Mouse (Mus musculus) stomach, embryonic 15.5 days (tissue): ENCODE data around the gene Rgs10. TPM values are rescaled to one million over a fixed set of nuclear protein-coding genes. Genes with fewer than 3 reads are reported as not detected.

ENCODE experiments used
- ATAC-seq: fragments of 200-750 bp; cut with Nextera tagmentation; 2 replicates; pipeline ENCODE4 v1.8.0; 2017; ENCODE audit warnings: low read depth, moderate number of reproducible peaks, moderate TSS enrichment; ENCODE audit not compliant: insufficient read depth, low FRiP score
- H3K27ac ChIP-seq: fragments of 300-500 bp; sonication (generic); 2 replicates; pipeline ENCODE4 v1.5.1; 2015; ENCODE audit warnings: mild to moderate bottlenecking, inconsistent platforms
- H3K27me3 ChIP-seq: fragments of 300-500 bp; sonication (generic); replicated peaks from 2 replicates; pipeline ENCODE4 v1.6.1; 2015; ENCODE audit warnings: inconsistent platforms
- H3K36me3 ChIP-seq: fragments of 300-500 bp; sonication (generic); 2 replicates; pipeline ENCODE4 v1.6.1; 2015; ENCODE audit warnings: inconsistent platforms
- H3K4me1 ChIP-seq: fragments of 300-500 bp; sonication (generic); 2 replicates; pipeline ENCODE4 v1.6.1; 2015; ENCODE audit warnings: inconsistent platforms
- H3K4me2 ChIP-seq: fragments of 300-500 bp; sonication (generic); 2 replicates; pipeline ENCODE4 v1.6.1; 2015; ENCODE audit warnings: mild to moderate bottlenecking, inconsistent platforms
- H3K4me3 ChIP-seq: fragments of 300-500 bp; sonication (generic); replicated peaks from 2 replicates; pipeline ENCODE4 v1.5.1; 2015; ENCODE audit warnings: inconsistent platforms
- H3K9ac ChIP-seq: fragments of 300-500 bp; sonication (generic); 2 replicates; pipeline ENCODE4 v1.6.1; 2015; ENCODE audit warnings: inconsistent platforms
- H3K9me3 ChIP-seq: fragments of 300-500 bp; sonication (generic); 2 replicates; pipeline ENCODE4 v1.6.1; 2016; ENCODE audit warnings: inconsistent platforms
- WGBS: fragments of 180-500 bp; shearing (Covaris S2); methylation state at CpG from one replicate; pipeline ENCODE4 v1.1.7; 2015; 5-methylcytosine and 5-hydroxymethylcytosine counted together
- polyA plus RNA-seq: library from polyadenylated mRNA; unstranded; fragments of >200 nt; fragmentation: Nextera tagmentation; extraction: Ambion mirVana; gene quantifications from 2 replicates; pipeline ENCODE4 v1.2.1, GENCODE M21; 2015

Rgs10 gene
- polyA plus RNA-seq, 1 experiment from 2014 or later, result 25.7 TPM

- ATAC-seq, result no peak
- WGBS, result 35% methylated on average over 6 of the region's 6 CpGs
- peaks cover 8% of the 10 kb centered on the region; the same call in 1 of the 2 replicates for H3K4me1 ChIP-seq
- H3K9ac ChIP-seq, result no peak overlapping the region
- H3K9me3 ChIP-seq, result no peaks in the 10 kb centered on the region
- no peak overlapping the region for H3K27ac ChIP-seq
- H3K27me3 ChIP-seq, result no peaks in the 10 kb centered on the region
- H3K36me3 ChIP-seq, result no peaks in the 10 kb centered on the region; the same call in 1 of the 2 replicates
- H3K4me3 ChIP-seq, result no peak overlapping the region
- H3K4me2 ChIP-seq, result 0 out of 2 replicates have a peak overlapping the region, but pooled peaks have one; percentile 8
Measured at GRCm38 (mm10) chr7:128403586-128403985, 15.0 kb downstream of the Rgs10 start.

- no peak overlapping the region for H3K27ac ChIP-seq
- no peaks in the 10 kb centered on the region for H3K9me3 ChIP-seq
- 20% methylated on average over 10 of the region's 10 CpGs for WGBS
- no peaks in the 10 kb centered on the region for H3K27me3 ChIP-seq
- ATAC-seq, result no peak
- H3K4me3 ChIP-seq, result no peak overlapping the region
- peaks cover 8% of the 10 kb centered on the region; the same call in 1 of the 2 replicates for H3K4me1 ChIP-seq
- H3K4me2 ChIP-seq, result 0 out of 2 replicates have a peak overlapping the region, but pooled peaks have one; percentile 8
- H3K36me3 ChIP-seq, result no peaks in the 10 kb centered on the region; the same call in 1 of the 2 replicates
- H3K9ac ChIP-seq, result no peak overlapping the region
Measured at GRCm38 (mm10) chr7:128403128-128403527, 15.4 kb downstream of the Rgs10 start.

GRCm38 (mm10) chr7:128402577-128402976 lies 16.0 kb downstream of the Rgs10 start:
- H3K36me3 ChIP-seq, result no peaks in the 10 kb centered on the region; the same call in 1 of the 2 replicates
- WGBS, result 56% methylated on average over 8 of the region's 8 CpGs
- ATAC-seq, result no peak
- no peak overlapping the region for H3K9ac ChIP-seq
- H3K27ac ChIP-seq, result no peak overlapping the region
- H3K4me2 ChIP-seq, result no peak overlapping the region
- no peaks in the 10 kb centered on the region for H3K27me3 ChIP-seq
- no peaks in the 10 kb centered on the region for H3K9me3 ChIP-seq
- H3K4me1 ChIP-seq, result peaks cover 8% of the 10 kb centered on the region; the same call in 1 of the 2 replicates
- no peak overlapping the region for H3K4me3 ChIP-seq

GRCm38 (mm10) chr7:128398664-128399063 lies 19.9 kb downstream of the Rgs10 start:
- Histone ChIP-seq H3K9me3 (no peaks in the 10 kb centered on the region), H3K4me3 (no peak overlapping the region), H3K4me2 (no peak overlapping the region), H3K27me3 (no peaks in the 10 kb centered on the region), H3K27ac (no peak overlapping the region), H3K9ac (no peak overlapping the region), H3K36me3 (no peaks in the 10 kb centered on the region; the same call in 1 of the 2 replicates), H3K4me1 (peaks cover 4% of the 10 kb centered on the region; the same call in 1 of the 2 replicates)
- ATAC-seq, result peak; percentile 41; the same call in 1 of the 2 replicates
- WGBS, result 61% methylated on average over 4 of the region's 4 CpGs

- 66% methylated on average over 2 of the region's 2 CpGs for WGBS
- H3K4me2 ChIP-seq, result no peak overlapping the region
- H3K9ac ChIP-seq, result no peak overlapping the region
- H3K9me3 ChIP-seq, result no peaks in the 10 kb centered on the region
- 0 out of 2 replicates have a peak, but pooled peaks cover 4% of the 10 kb centered on the region for H3K4me1 ChIP-seq
- no peaks in the 10 kb centered on the region for H3K27me3 ChIP-seq
- no peak for ATAC-seq
- no peaks in the 10 kb centered on the region; the same call in 1 of the 2 replicates for H3K36me3 ChIP-seq
- H3K27ac ChIP-seq, result no peak overlapping the region
- H3K4me3 ChIP-seq, result no peak overlapping the region
Measured at GRCm38 (mm10) chr7:128397066-128397465, 21.5 kb downstream of the Rgs10 start.

GRCm38 (mm10) chr7:128393756-128394155 lies 24.8 kb downstream of the Rgs10 start:
- Histone ChIP-seq H3K9ac (no peak overlapping the region), H3K27me3 (no peaks in the 10 kb centered on the region), H3K27ac (no peak overlapping the region), H3K4me2 (no peak overlapping the region), H3K9me3 (no peaks in the 10 kb centered on the region), H3K36me3 (no peaks in the 10 kb centered on the region), H3K4me3 (no peak overlapping the region), H3K4me1 (peaks cover 13% of the 10 kb centered on the region)
- WGBS, result 49% methylated on average over 4 of the region's 4 CpGs
- no peak for ATAC-seq

GRCm38 (mm10) chr7:128392972-128393314 lies 25.6 kb downstream of the Rgs10 start:
- no peak for ATAC-seq
- H3K4me1 ChIP-seq, result peaks cover 15% of the 10 kb centered on the region
- WGBS, result 39% methylated on average over 5 of the region's 5 CpGs
- H3K9me3 ChIP-seq, result no peaks in the 10 kb centered on the region
- H3K9ac ChIP-seq, result no peak overlapping the region
- no peak overlapping the region for H3K4me3 ChIP-seq
- no peaks in the 10 kb centered on the region for H3K27me3 ChIP-seq
- H3K27ac ChIP-seq, result 0 out of 2 replicates have a peak overlapping the region, but pooled peaks have one; percentile 31
- no peaks in the 10 kb centered on the region for H3K36me3 ChIP-seq
- no peak overlapping the region for H3K4me2 ChIP-seq

- no peaks in the 10 kb centered on the region for H3K27me3 ChIP-seq
Measured at GRCm38 (mm10) chr7:128392071-128392971, 26.2 kb downstream of the Rgs10 start.

GRCm38 (mm10) chr7:128391267-128392057 lies 27.1 kb downstream of the Rgs10 start:
- Histone ChIP-seq H3K27me3 (no peaks in the 10 kb centered on the region), H3K4me2 (no peak overlapping the region), H3K4me3 (no peak overlapping the region), H3K4me1 (peaks cover 15% of the 10 kb centered on the region), H3K36me3 (no peaks in the 10 kb centered on the region), H3K9ac (no peak overlapping the region), H3K27ac (no peak overlapping the region), H3K9me3 (no peaks in the 10 kb centered on the region)
- no peak for ATAC-seq
- WGBS, result 38% methylated on average over 12 of the region's 12 CpGs

More at GRCm38 (mm10) chr7:128392071-128392971, 26.2 kb downstream of the Rgs10 start:
- Histone ChIP-seq H3K9ac (no peak overlapping the region), H3K4me3 (no peak overlapping the region), H3K36me3 (no peaks in the 10 kb centered on the region), H3K4me2 (no peak overlapping the region), H3K27ac (0 out of 2 replicates have a peak overlapping the region, but pooled peaks have one; percentile 31), H3K9me3 (no peaks in the 10 kb centered on the region), H3K4me1 (peaks cover 15% of the 10 kb centered on the region)
- WGBS, result 58% methylated on average over 18 of the region's 18 CpGs
- no peak for ATAC-seq

GRCm38 (mm10) chr7:128388968-128389367 lies 29.6 kb downstream of the Rgs10 start:
- peak overlapping the region; percentile 73 for H3K27ac ChIP-seq
- H3K4me2 ChIP-seq, result no peak overlapping the region
- ATAC-seq, result peak; percentile 69
- H3K27me3 ChIP-seq, result no peaks in the 10 kb centered on the region
- WGBS, result 28% methylated on average over 7 of the region's 7 CpGs
- H3K9ac ChIP-seq, result no peak overlapping the region
- no peaks in the 10 kb centered on the region for H3K9me3 ChIP-seq
- no peaks in the 10 kb centered on the region for H3K36me3 ChIP-seq
- no peak overlapping the region for H3K4me3 ChIP-seq
- H3K4me1 ChIP-seq, result peaks cover 15% of the 10 kb centered on the region

- no peak for ATAC-seq
Measured at GRCm38 (mm10) chr7:128383726-128384463, 34.7 kb downstream of the Rgs10 start.

More at GRCm38 (mm10) chr7:128383726-128384463, 34.7 kb downstream of the Rgs10 start:
- Histone ChIP-seq H3K9me3 (no peaks in the 10 kb centered on the region), H3K36me3 (no peaks in the 10 kb centered on the region), H3K27me3 (no peaks in the 10 kb centered on the region), H3K27ac (no peak overlapping the region), H3K9ac (no peak overlapping the region), H3K4me1 (peaks cover 3% of the 10 kb centered on the region; the same call in 1 of the 2 replicates), H3K4me3 (no peak overlapping the region), H3K4me2 (no peak overlapping the region)
- WGBS, result 62% methylated on average over 10 of the region's 10 CpGs
